Mouse (Mus musculus) hindbrain, embryonic 13.5 days (tissue): ENCODE data around the gene Bmp8a. TPM values are rescaled to one million over a fixed set of nuclear protein-coding genes. Genes with fewer than 3 reads are reported as not detected.
A peak's percentile ranks its signal among the peaks of the same experiment; 100 is the strongest.

Experiments used
- ATAC-seq: fragments of 200-750 bp; cut with Nextera tagmentation; 2 replicates; pipeline ENCODE4 v1.8.0; 2017; ENCODE audit warnings: moderate TSS enrichment; ENCODE audit not compliant: low FRiP score
- H3K27ac ChIP-seq: fragments of 300-500 bp; sonication (generic); 2 replicates; pipeline ENCODE4 v1.5.1; 2015; ENCODE audit warnings: inconsistent platforms, mild to moderate bottlenecking, moderate library complexity
- H3K27me3 ChIP-seq: fragments of 300-500 bp; sonication (generic); 2 replicates; pipeline ENCODE4 v1.6.1; 2015; ENCODE audit warnings: mild to moderate bottlenecking, inconsistent platforms
- H3K36me3 ChIP-seq: fragments of 300-500 bp; sonication (generic); 2 replicates; pipeline ENCODE4 v1.6.1; 2015; ENCODE audit warnings: mild to moderate bottlenecking, inconsistent platforms
- H3K4me1 ChIP-seq: fragments of 300-500 bp; sonication (generic); replicated peaks from 2 replicates; pipeline ENCODE4 v1.6.1; 2015; ENCODE audit warnings: inconsistent platforms
- H3K4me2 ChIP-seq: fragments of 300-500 bp; sonication (generic); 2 replicates; pipeline ENCODE4 v1.6.1; 2015; ENCODE audit warnings: inconsistent platforms, mild to moderate bottlenecking, moderate library complexity
- H3K4me3 ChIP-seq: fragments of 300-500 bp; sonication (generic); 2 replicates; pipeline ENCODE4 v1.5.1; 2015; ENCODE audit warnings: mild to moderate bottlenecking, inconsistent platforms
- H3K9ac ChIP-seq: fragments of 300-500 bp; sonication (generic); 2 replicates; pipeline ENCODE4 v1.6.1; 2015; ENCODE audit warnings: mild to moderate bottlenecking, inconsistent platforms
- H3K9me3 ChIP-seq: fragments of 300-500 bp; sonication (generic); 2 replicates; pipeline ENCODE4 v1.6.1; 2016; ENCODE audit warnings: inconsistent platforms
- WGBS: fragments of 180-500 bp; shearing (Covaris S2); methylation state at CpG from one replicate; pipeline ENCODE4 v1.1.7; 2015; 5-methylcytosine and 5-hydroxymethylcytosine counted together
- polyA plus RNA-seq: library from polyadenylated mRNA; unstranded; fragments of >200 nt; fragmentation: Nextera tagmentation; extraction: Ambion mirVana; gene quantifications from 2 replicates; pipeline ENCODE4 v1.2.1, GENCODE M21; 2015

Bmp8a gene
- 0.26 and 0.31 TPM in 2 replicates for polyA plus RNA-seq

- Histone ChIP-seq H3K27me3 (peaks cover 54% of the 10 kb centered on the region), H3K9ac (peak within 1 kb of the TSS; percentile 61), H3K9me3 (no peaks in the 10 kb centered on the region), H3K4me1 (peaks cover 17% of the 10 kb centered on the region), H3K36me3 (peaks cover 16% of the 10 kb centered on the region), H3K4me2 (peak within 1 kb of the TSS; percentile 86), H3K4me3 (peak within 1 kb of the TSS; percentile 50), H3K27ac (no peak within 1 kb of the TSS)
- WGBS = under 1% methylated on average over 65 of the region's 65 CpGs
- peak; percentile 85 for ATAC-seq
These were observed at the start of gene Bmp8a for GRCm38 (mm10) chr4:123342642-123343470. TSS of gene Bmp8a (minus strand) at chr4:123343252.

- Histone ChIP-seq H3K4me3 (no peak overlapping the region), H3K9ac (no peak overlapping the region), H3K9me3 (no peaks in the 10 kb centered on the region), H3K4me2 (no peak overlapping the region), H3K27me3 (no peaks in the 10 kb centered on the region), H3K27ac (no peak overlapping the region), H3K4me1 (no peaks in the 10 kb centered on the region), H3K36me3 (peaks cover 92% of the 10 kb centered on the region)
- ATAC-seq = no peak
- WGBS = 94% methylated on average over 1 of the region's 1 CpGs
These were observed 49.1 kb upstream of the Bmp8a start for GRCm38 (mm10) chr4:123392187-123392586.

GRCm38 (mm10) chr4:123385028-123385427 is 42.0 kb upstream of the Bmp8a start:
- WGBS = 24% methylated on average over 1 of the region's 1 CpGs
- H3K4me2 ChIP-seq = no peak overlapping the region
- no peak overlapping the region for H3K9ac ChIP-seq
- ATAC-seq = no peak
- H3K27me3 ChIP-seq = no peaks in the 10 kb centered on the region
- peaks cover 92% of the 10 kb centered on the region for H3K36me3 ChIP-seq
- no peaks in the 10 kb centered on the region; the same call in 1 of the 2 replicates for H3K4me1 ChIP-seq
- H3K4me3 ChIP-seq = no peak overlapping the region
- peak overlapping the region; percentile 72; the same call in 1 of the 2 replicates for H3K27ac ChIP-seq
- H3K9me3 ChIP-seq = no peaks in the 10 kb centered on the region

GRCm38 (mm10) chr4:123383173-123383572 is 40.1 kb upstream of the Bmp8a start:
- Histone ChIP-seq H3K9me3 (no peaks in the 10 kb centered on the region), H3K27me3 (no peaks in the 10 kb centered on the region), H3K4me1 (no peaks in the 10 kb centered on the region; the same call in 1 of the 2 replicates), H3K27ac (no peak overlapping the region), H3K9ac (no peak overlapping the region), H3K36me3 (peaks cover 87% of the 10 kb centered on the region), H3K4me2 (no peak overlapping the region), H3K4me3 (no peak overlapping the region)
- ATAC-seq = no peak
- WGBS = 91% methylated on average over 7 of the region's 7 CpGs

- Histone ChIP-seq H3K27me3 (no peaks in the 10 kb centered on the region), H3K9ac (no peak overlapping the region), H3K9me3 (no peaks in the 10 kb centered on the region), H3K27ac (no peak overlapping the region), H3K36me3 (peaks cover 86% of the 10 kb centered on the region), H3K4me1 (no peaks in the 10 kb centered on the region; the same call in 1 of the 2 replicates), H3K4me2 (no peak overlapping the region), H3K4me3 (no peak overlapping the region)
- no peak for ATAC-seq
- 90% methylated on average over 4 of the region's 4 CpGs for WGBS
These were observed 39.0 kb upstream of the Bmp8a start for GRCm38 (mm10) chr4:123382051-123382450.

GRCm38 (mm10) chr4:123381598-123381997 is 38.5 kb upstream of the Bmp8a start:
- H3K9ac ChIP-seq = no peak overlapping the region
- H3K9me3 ChIP-seq = no peaks in the 10 kb centered on the region
- no peak overlapping the region for H3K27ac ChIP-seq
- H3K36me3 ChIP-seq = peaks cover 86% of the 10 kb centered on the region
- no peak overlapping the region for H3K4me2 ChIP-seq
- H3K4me3 ChIP-seq = no peak overlapping the region
- H3K4me1 ChIP-seq = no peaks in the 10 kb centered on the region; the same call in 1 of the 2 replicates
- 93% methylated on average over 11 of the region's 11 CpGs for WGBS
- no peak for ATAC-seq
- no peaks in the 10 kb centered on the region for H3K27me3 ChIP-seq

- no peak for ATAC-seq
- Histone ChIP-seq H3K4me3 (no peak overlapping the region), H3K9me3 (no peaks in the 10 kb centered on the region), H3K27ac (no peak overlapping the region), H3K4me2 (no peak overlapping the region), H3K4me1 (no peaks in the 10 kb centered on the region), H3K27me3 (no peaks in the 10 kb centered on the region), H3K9ac (no peak overlapping the region), H3K36me3 (peaks cover 88% of the 10 kb centered on the region)
- WGBS = 95% methylated on average over 3 of the region's 3 CpGs
These were observed 33.0 kb upstream of the Bmp8a start for GRCm38 (mm10) chr4:123376031-123376430.

- no peaks in the 10 kb centered on the region for H3K9me3 ChIP-seq
- no peak overlapping the region for H3K9ac ChIP-seq
- WGBS = 94% methylated on average over 12 of the region's 12 CpGs
- no peak for ATAC-seq
- H3K4me1 ChIP-seq = no peaks in the 10 kb centered on the region
- no peak overlapping the region for H3K4me2 ChIP-seq
- no peak overlapping the region for H3K4me3 ChIP-seq
- H3K27me3 ChIP-seq = no peaks in the 10 kb centered on the region
- H3K27ac ChIP-seq = no peak overlapping the region
- peaks cover 93% of the 10 kb centered on the region for H3K36me3 ChIP-seq
These were observed 31.4 kb upstream of the Bmp8a start for GRCm38 (mm10) chr4:123374316-123375008.

GRCm38 (mm10) chr4:123363555-123363954 is 20.5 kb upstream of the Bmp8a start:
- Histone ChIP-seq H3K9me3 (no peaks in the 10 kb centered on the region), H3K4me1 (no peaks in the 10 kb centered on the region), H3K36me3 (peaks cover 91% of the 10 kb centered on the region), H3K4me3 (no peak overlapping the region), H3K9ac (no peak overlapping the region), H3K27ac (no peak overlapping the region), H3K27me3 (no peaks in the 10 kb centered on the region), H3K4me2 (no peak overlapping the region)
- ATAC-seq = no peak
- 97% methylated on average over 4 of the region's 4 CpGs for WGBS

- no peak overlapping the region for H3K9ac ChIP-seq
- no peaks in the 10 kb centered on the region for H3K9me3 ChIP-seq
- ATAC-seq = no peak
- no peak overlapping the region for H3K4me3 ChIP-seq
- no peak overlapping the region for H3K4me2 ChIP-seq
- no peaks in the 10 kb centered on the region for H3K4me1 ChIP-seq
- no peak overlapping the region for H3K27ac ChIP-seq
- 96% methylated on average over 12 of the region's 12 CpGs for WGBS
- H3K36me3 ChIP-seq = peaks cover 89% of the 10 kb centered on the region
- H3K27me3 ChIP-seq = no peaks in the 10 kb centered on the region
These were observed 17.7 kb upstream of the Bmp8a start for GRCm38 (mm10) chr4:123360771-123361170.

- no peak overlapping the region for H3K4me3 ChIP-seq
- WGBS = 95% methylated on average over 7 of the region's 7 CpGs
- peaks cover 89% of the 10 kb centered on the region for H3K36me3 ChIP-seq
- H3K4me2 ChIP-seq = no peak overlapping the region
- no peaks in the 10 kb centered on the region for H3K27me3 ChIP-seq
- H3K27ac ChIP-seq = no peak overlapping the region
- no peak for ATAC-seq
- H3K9ac ChIP-seq = no peak overlapping the region
- no peaks in the 10 kb centered on the region for H3K4me1 ChIP-seq
- H3K9me3 ChIP-seq = no peaks in the 10 kb centered on the region
These were observed 15.6 kb upstream of the Bmp8a start for GRCm38 (mm10) chr4:123358613-123359012.

- H3K4me2 ChIP-seq = no peak overlapping the region
- H3K9me3 ChIP-seq = no peaks in the 10 kb centered on the region
- peaks cover 88% of the 10 kb centered on the region for H3K36me3 ChIP-seq
- 93% methylated on average over 8 of the region's 8 CpGs for WGBS
- ATAC-seq = no peak
- H3K27ac ChIP-seq = no peak overlapping the region
- no peaks in the 10 kb centered on the region for H3K27me3 ChIP-seq
- H3K9ac ChIP-seq = no peak overlapping the region
- no peak overlapping the region for H3K4me3 ChIP-seq
- H3K4me1 ChIP-seq = no peaks in the 10 kb centered on the region
These were observed 12.9 kb upstream of the Bmp8a start for GRCm38 (mm10) chr4:123355941-123356340.
